In genomic region chr16:33580736-33581241, GRCm38 (mm10) we compare ENCODE assay signal across 9 mouse cellular contexts.
DNase-seq lines count a peak whose midpoint lies in the region; ATAC-seq and TF ChIP-seq lines count a peak whose summit lies in the region.
"Had no signal": no experiment of that assay in that cellular context is flagged by ENCODE, and none has a peak within 500 bp of the region (broad histone marks: within the 10 kb centered on the region; RNA-seq: fewer than 3 reads in every experiment).

No protein-coding gene starts in this region.

- TF ChIP-seq CTCF in cerebellum, adult 2 months (IDR thresholded peaks at IDR 0.05; ENCODE audit: borderline replicate concordance, insufficient read depth, low read depth, low read length) = no peak
- no peak for TF ChIP-seq CTCF in liver, postnatal 0 days (IDR thresholded peaks at IDR 0.05; ENCODE audit: low read depth)

- H3K4me3 ChIP-seq in cerebellum, adult 2 months (replicated peaks; ENCODE audit: insufficient read depth, low read depth, low read length) = no peak overlapping the region
- no peak overlapping the region for H3K4me3 ChIP-seq in intestine, embryonic 16.5 days (ENCODE audit: low read length)
- no peak overlapping the region for H3K4me3 ChIP-seq in liver, postnatal 0 days (ENCODE audit: low read depth, low read length)
- no peak overlapping the region for H3K4me3 ChIP-seq in stomach, embryonic 15.5 days (replicated peaks)

- H3K9me3 ChIP-seq in intestine, embryonic 16.5 days (ENCODE audit: control insufficient read depth, low read length) = no peaks in the 10 kb centered on the region
- H3K9me3 ChIP-seq in liver, postnatal 0 days (ENCODE audit: low read length) = no peaks in the 10 kb centered on the region
- H3K9me3 ChIP-seq in stomach, embryonic 15.5 days = no peaks in the 10 kb centered on the region

- H3K4me1 ChIP-seq in cerebellum, adult 2 months (ENCODE audit: control insufficient read depth, insufficient read depth, low read length) = peaks cover 12% of the 10 kb centered on the region
- peaks cover 38% of the 10 kb centered on the region for H3K4me1 ChIP-seq in intestine, embryonic 16.5 days (ENCODE audit: control insufficient read depth, insufficient read depth, low read length)
- peaks cover 8% of the 10 kb centered on the region for H3K4me1 ChIP-seq in liver, postnatal 0 days (ENCODE audit: insufficient read depth)
- H3K4me1 ChIP-seq in stomach, embryonic 15.5 days = peaks cover 45% of the 10 kb centered on the region

- peak overlapping the region; percentile 42; the same call in 1 of the 2 replicates for H3K9ac ChIP-seq in intestine, embryonic 16.5 days (ENCODE audit: low read depth, low read length)
- no peak overlapping the region for H3K9ac ChIP-seq in liver, postnatal 0 days (replicated peaks)
- H3K9ac ChIP-seq in stomach, embryonic 15.5 days = no peak overlapping the region
- H3K9ac ChIP-seq: liver, embryonic 14.5 days had no signal

- no peaks in the 10 kb centered on the region for H3K36me3 ChIP-seq in intestine, embryonic 16.5 days (ENCODE audit: control insufficient read depth, insufficient read depth, low read length)
- no peaks in the 10 kb centered on the region for H3K36me3 ChIP-seq in liver, postnatal 0 days (replicated peaks; ENCODE audit: insufficient read depth, low read length)
- no peaks in the 10 kb centered on the region for H3K36me3 ChIP-seq in stomach, embryonic 15.5 days

- peak; percentile 18 for DNase-seq in MN1 (ENCODE audit: low spot score)
- DNase-seq in cerebellum, adult 2 months = peak; percentile 55 to 65
- DNase-seq in heart, adult 11 months = peak; percentile 99
- peak; percentile 35 for DNase-seq in liver, postnatal 0 days
- DNase-seq in spleen, adult 12 weeks (ENCODE audit: low spot score) = no peak
- no peak for DNase-seq in ovary, postnatal 14 days (ENCODE audit: low spot score)

- no peak overlapping the region for H3K4me2 ChIP-seq in intestine, embryonic 16.5 days (ENCODE audit: low read depth, low read length)
- H3K4me2 ChIP-seq in liver, postnatal 0 days (ENCODE audit: low read depth, low read length) = no peak overlapping the region
- H3K4me2 ChIP-seq in stomach, embryonic 15.5 days = no peak overlapping the region

- TF ChIP-seq EP300 in liver, postnatal 0 days (IDR thresholded peaks at IDR 0.05; ENCODE audit: low read depth) = peak; percentile 48; the same call in 1 of the 2 replicates

- no peaks in the 10 kb centered on the region for H3K27me3 ChIP-seq in cerebellum, adult 2 months (ENCODE audit: control insufficient read depth, insufficient read depth, low read length)
- no peaks in the 10 kb centered on the region for H3K27me3 ChIP-seq in intestine, embryonic 16.5 days (replicated peaks; ENCODE audit: control insufficient read depth, insufficient read depth, low read length)
- H3K27me3 ChIP-seq in liver, postnatal 0 days (ENCODE audit: insufficient read depth, low read length) = no peaks in the 10 kb centered on the region
- no peaks in the 10 kb centered on the region for H3K27me3 ChIP-seq in stomach, embryonic 15.5 days (replicated peaks)

- no peak for TF ChIP-seq POLR2A in cerebellum, adult 2 months (IDR thresholded peaks at IDR 0.05; ENCODE audit: borderline replicate concordance, insufficient read depth, low read length)

- H3K27ac ChIP-seq in cerebellum, adult 2 months (ENCODE audit: insufficient read depth, low read length) = no peak overlapping the region
- peak overlapping the region; percentile 88 for H3K27ac ChIP-seq in intestine, embryonic 16.5 days (ENCODE audit: low read length)
- H3K27ac ChIP-seq in liver, postnatal 0 days (ENCODE audit: low read depth) = peak overlapping the region; percentile 55
- H3K27ac ChIP-seq in stomach, embryonic 15.5 days = peak overlapping the region; percentile 84
- H3K27ac ChIP-seq: liver, embryonic 14.5 days had no signal

- ATAC-seq in intestine, embryonic 16.5 days = peak; percentile 55
- peak; percentile 28; the same call in 1 of the 2 replicates for ATAC-seq in liver, postnatal 0 days
- peak; percentile 14; the same call in 1 of the 2 replicates for ATAC-seq in stomach, embryonic 15.5 days (ENCODE audit: insufficient read depth, low FRiP score, low read depth)

Comparison
In these comparisons a context has a peak if more than half of its experiments do, and no peak if none do; other contexts are left out.
1. DNase-seq: peak in MN1 (single experiment), cerebellum, adult 2 months (2 of 2), heart, adult 11 months (single experiment) and liver, postnatal 0 days (single experiment); none in spleen, adult 12 weeks (single experiment) and ovary, postnatal 14 days (single experiment).
2. Peak in every context shown above with its lines, with median percentiles within 50 percentile points of each other: ATAC-seq.